Mouse (Mus musculus): ENCODE data around the gene Klk12. TPM values are rescaled to one million over a fixed set of nuclear protein-coding genes. Genes with fewer than 3 reads are reported as not detected.

Klk12 gene
- not detected in 2 replicates for polyA plus RNA-seq (2016; fragmentation: Nextera tagmentation; extraction: Ambion mirVana)

GRCm38 (mm10) chr7:43768597-43768996, at the start of gene Klk12:
TSS of gene Klk12 (plus strand) at chr7:43768897.
- no peak for DNase-seq (ENCODE audit: low spot score)

GRCm38 (mm10) chr7:43747788-43748187, 20.9 kb upstream of the Klk12 start:
- H3K36me3 ChIP-seq, result no peaks in the 10 kb centered on the region
- no peak overlapping the region for H3K4me3 ChIP-seq
- H3K9me3 ChIP-seq, result no peaks in the 10 kb centered on the region
- WGBS, result 61% methylated on average over 1 of the region's 1 CpGs
- H3K27me3 ChIP-seq (ENCODE audit: insufficient read depth, poor library complexity, severe bottlenecking), result no peaks in the 10 kb centered on the region
- H3K27ac ChIP-seq, result no peak overlapping the region
- no peaks in the 10 kb centered on the region for H3K4me1 ChIP-seq
- DNase-seq (ENCODE audit: low spot score), result peak; percentile 42

More at GRCm38 (mm10) chr7:43768597-43768996, at the start of gene Klk12:
- Histone ChIP-seq H3K27me3 (ENCODE audit: insufficient read depth, poor library complexity, severe bottlenecking) (no peaks in the 10 kb centered on the region), H3K9me3 (0 out of 2 replicates have a peak, but pooled peaks cover 2% of the 10 kb centered on the region), H3K27ac (no peak within 1 kb of the TSS), H3K4me3 (no peak within 1 kb of the TSS), H3K4me1 (no peaks in the 10 kb centered on the region), H3K36me3 (no peaks in the 10 kb centered on the region)
- WGBS, result 77% methylated on average over 4 of the region's 4 CpGs

- Histone ChIP-seq H3K27ac (no peak overlapping the region), H3K36me3 (no peaks in the 10 kb centered on the region), H3K9me3 (no peaks in the 10 kb centered on the region), H3K4me1 (no peaks in the 10 kb centered on the region), H3K27me3 (ENCODE audit: insufficient read depth, poor library complexity, severe bottlenecking) (no peaks in the 10 kb centered on the region), H3K4me3 (no peak overlapping the region)
- peak; percentile 58 for DNase-seq (ENCODE audit: low spot score)
- WGBS, result 56% methylated on average over 2 of the region's 2 CpGs
These were observed 15.9 kb upstream of the Klk12 start for GRCm38 (mm10) chr7:43752806-43753205.

GRCm38 (mm10) chr7:43766484-43766883, 2.2 kb upstream of the Klk12 start:
- Histone ChIP-seq H3K9me3 (0 out of 2 replicates have a peak, but pooled peaks cover 2% of the 10 kb centered on the region), H3K4me1 (no peaks in the 10 kb centered on the region), H3K36me3 (no peaks in the 10 kb centered on the region), H3K4me3 (no peak overlapping the region), H3K27me3 (ENCODE audit: insufficient read depth, poor library complexity, severe bottlenecking) (no peaks in the 10 kb centered on the region), H3K27ac (no peak overlapping the region)
- no peak for DNase-seq (ENCODE audit: low spot score)
- 38% methylated on average over 8 of the region's 8 CpGs for WGBS

GRCm38 (mm10) chr7:43769636-43770035, 939 bp downstream of the Klk12 start:
- no peaks in the 10 kb centered on the region for H3K36me3 ChIP-seq
- 83% methylated on average over 8 of the region's 8 CpGs for WGBS
- H3K27me3 ChIP-seq (ENCODE audit: insufficient read depth, poor library complexity, severe bottlenecking), result no peaks in the 10 kb centered on the region
- no peak overlapping the region for H3K4me3 ChIP-seq
- H3K9me3 ChIP-seq, result 0 out of 2 replicates have a peak, but pooled peaks cover 2% of the 10 kb centered on the region
- H3K4me1 ChIP-seq, result no peaks in the 10 kb centered on the region
- H3K27ac ChIP-seq, result no peak overlapping the region
- DNase-seq (ENCODE audit: low spot score), result no peak

GRCm38 (mm10) chr7:43770701-43771100, 2.0 kb downstream of the Klk12 start:
- H3K36me3 ChIP-seq, result no peaks in the 10 kb centered on the region
- WGBS, result 89% methylated on average over 10 of the region's 10 CpGs
- H3K27ac ChIP-seq, result no peak overlapping the region
- 0 out of 2 replicates have a peak, but pooled peaks cover 2% of the 10 kb centered on the region for H3K9me3 ChIP-seq
- H3K27me3 ChIP-seq (ENCODE audit: insufficient read depth, poor library complexity, severe bottlenecking), result no peaks in the 10 kb centered on the region
- DNase-seq (ENCODE audit: low spot score), result no peak
- H3K4me3 ChIP-seq, result no peak overlapping the region
- H3K4me1 ChIP-seq, result peaks cover 4% of the 10 kb centered on the region; the same call in 1 of the 2 replicates

GRCm38 (mm10) chr7:43771916-43772315, 3.2 kb downstream of the Klk12 start:
- no peak overlapping the region for H3K27ac ChIP-seq
- WGBS, result 85% methylated on average over 6 of the region's 6 CpGs

GRCm38 (mm10) chr7:43772901-43773300, 4.2 kb downstream of the Klk12 start:
- no peaks in the 10 kb centered on the region for H3K36me3 ChIP-seq
- H3K27me3 ChIP-seq (ENCODE audit: insufficient read depth, poor library complexity, severe bottlenecking), result no peaks in the 10 kb centered on the region
- H3K9me3 ChIP-seq, result 0 out of 2 replicates have a peak, but pooled peaks cover 2% of the 10 kb centered on the region
- 69% methylated on average over 3 of the region's 3 CpGs for WGBS
- H3K4me1 ChIP-seq, result peaks cover 4% of the 10 kb centered on the region; the same call in 1 of the 2 replicates
- H3K27ac ChIP-seq, result no peak overlapping the region
- H3K4me3 ChIP-seq, result no peak overlapping the region
- DNase-seq (ENCODE audit: low spot score), result no peak

More at GRCm38 (mm10) chr7:43771916-43772315, 3.2 kb downstream of the Klk12 start:
- Histone ChIP-seq H3K36me3 (no peaks in the 10 kb centered on the region), H3K4me3 (no peak overlapping the region), H3K9me3 (0 out of 2 replicates have a peak, but pooled peaks cover 2% of the 10 kb centered on the region), H3K27me3 (ENCODE audit: insufficient read depth, poor library complexity, severe bottlenecking) (no peaks in the 10 kb centered on the region), H3K4me1 (peaks cover 4% of the 10 kb centered on the region; the same call in 1 of the 2 replicates)
- DNase-seq (ENCODE audit: low spot score), result no peak

GRCm38 (mm10) chr7:43774364-43774763, 5.7 kb downstream of the Klk12 start, which contains the start of gene Klk11:
TSS of gene Klk11 (plus strand) at chr7:43774604.
- H3K27me3 ChIP-seq (ENCODE audit: insufficient read depth, poor library complexity, severe bottlenecking), result no peaks in the 10 kb centered on the region
- WGBS, result 85% methylated on average over 5 of the region's 5 CpGs
- 0 out of 2 replicates have a peak, but pooled peaks cover 2% of the 10 kb centered on the region for H3K9me3 ChIP-seq
- H3K4me3 ChIP-seq, result no peak within 1 kb of the TSS
- H3K4me1 ChIP-seq, result peaks cover 4% of the 10 kb centered on the region; the same call in 1 of the 2 replicates
- no peaks in the 10 kb centered on the region for H3K36me3 ChIP-seq
- DNase-seq (ENCODE audit: low spot score), result no peak
- no peak within 1 kb of the TSS; the same call in 1 of the 2 replicates for H3K27ac ChIP-seq

- H3K9me3 ChIP-seq, result no peaks in the 10 kb centered on the region
- peaks cover 4% of the 10 kb centered on the region; the same call in 1 of the 2 replicates for H3K4me1 ChIP-seq
- no peak for DNase-seq (ENCODE audit: low spot score)
- no peak overlapping the region; the same call in 1 of the 2 replicates for H3K27ac ChIP-seq
- WGBS, result 54% methylated on average over 6 of the region's 6 CpGs
- no peak overlapping the region for H3K4me3 ChIP-seq
- no peaks in the 10 kb centered on the region for H3K27me3 ChIP-seq (ENCODE audit: insufficient read depth, poor library complexity, severe bottlenecking)
- no peaks in the 10 kb centered on the region for H3K36me3 ChIP-seq
These were observed 6.1 kb downstream of the Klk12 start for GRCm38 (mm10) chr7:43774802-43775201.

GRCm38 (mm10) chr7:43775311-43776057, 6.8 kb downstream of the Klk12 start:
- H3K27ac ChIP-seq, result no peak overlapping the region; the same call in 1 of the 2 replicates
- H3K36me3 ChIP-seq, result no peaks in the 10 kb centered on the region
- H3K4me3 ChIP-seq, result no peak overlapping the region
- peaks cover 4% of the 10 kb centered on the region; the same call in 1 of the 2 replicates for H3K4me1 ChIP-seq
- DNase-seq (ENCODE audit: low spot score), result peak; percentile 62
- 55% methylated on average over 6 of the region's 7 CpGs for WGBS
- 0 out of 2 replicates have a peak, but pooled peaks cover 2% of the 10 kb centered on the region for H3K27me3 ChIP-seq (ENCODE audit: insufficient read depth, poor library complexity, severe bottlenecking)
- H3K9me3 ChIP-seq, result no peaks in the 10 kb centered on the region

GRCm38 (mm10) chr7:43776506-43776905, 7.8 kb downstream of the Klk12 start:
- DNase-seq (ENCODE audit: low spot score), result no peak
- H3K27me3 ChIP-seq (ENCODE audit: insufficient read depth, poor library complexity, severe bottlenecking), result peaks cover 12% of the 10 kb centered on the region

GRCm38 (mm10) chr7:43777423-43777822, 8.7 kb downstream of the Klk12 start:
- Histone ChIP-seq H3K9me3 (no peaks in the 10 kb centered on the region), H3K27ac (no peak overlapping the region), H3K4me1 (peaks cover 6% of the 10 kb centered on the region; the same call in 1 of the 2 replicates), H3K4me3 (no peak overlapping the region), H3K27me3 (ENCODE audit: insufficient read depth, poor library complexity, severe bottlenecking) (peaks cover 16% of the 10 kb centered on the region), H3K36me3 (no peaks in the 10 kb centered on the region)
- 82% methylated on average over 12 of the region's 12 CpGs for whole genome bisulfite sequencing
- peak; percentile 65 for DNase-seq (ENCODE audit: low spot score)

More at GRCm38 (mm10) chr7:43776506-43776905, 7.8 kb downstream of the Klk12 start:
- H3K27ac ChIP-seq, result no peak overlapping the region
- H3K36me3 ChIP-seq, result no peaks in the 10 kb centered on the region
- no peaks in the 10 kb centered on the region for H3K9me3 ChIP-seq
- peaks cover 4% of the 10 kb centered on the region; the same call in 1 of the 2 replicates for H3K4me1 ChIP-seq
- no peak overlapping the region for H3K4me3 ChIP-seq
- 83% methylated on average over 5 of the region's 5 CpGs for WGBS
